Mouse (Mus musculus): Measurements from ENCODE around the gene Npnt. TPM values are rescaled to one million over a fixed set of nuclear protein-coding genes. Genes with fewer than 3 reads are reported as not detected.

Gene Npnt
- total RNA-seq, 2 experiments from 2014 or later = 65.7 to 90.7 TPM

DNA sequence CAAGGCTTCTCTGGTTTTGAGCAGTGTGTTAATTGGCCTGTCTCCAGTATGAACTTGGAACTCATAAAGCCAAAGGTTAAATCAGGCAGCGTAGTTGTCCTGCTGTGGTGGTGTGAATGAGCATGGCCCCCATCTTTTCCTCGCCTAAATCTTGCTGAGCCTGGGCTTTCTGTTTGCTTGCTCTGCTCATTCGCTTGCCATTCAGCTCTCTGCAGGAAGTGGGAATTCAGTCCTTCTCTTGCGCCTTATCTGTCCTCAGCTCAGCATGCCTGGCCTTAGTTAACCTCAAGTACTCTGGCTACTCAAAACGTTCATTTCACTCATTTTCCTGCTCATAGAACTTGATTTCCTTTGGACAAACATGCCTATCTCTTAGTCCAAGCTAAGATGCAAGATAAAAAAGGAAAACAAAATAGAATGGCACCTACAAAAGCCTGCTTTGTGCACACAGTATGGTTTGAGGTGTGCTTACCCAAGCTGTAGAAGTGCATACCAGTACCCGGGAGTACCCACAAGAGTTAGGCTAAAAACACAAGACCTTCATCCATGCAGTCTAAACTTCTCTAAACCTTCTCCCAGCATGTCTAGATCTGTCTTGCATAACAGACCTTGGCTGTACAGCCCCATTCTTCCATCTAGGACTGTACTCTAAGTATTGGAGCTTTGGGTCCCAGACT, 114.8 kb downstream of the Npnt start:
- intact Hi-C loops (cut with DNase I) = no loop called here
- no peak for DNase-seq (ENCODE audit: low spot score in 2 of 2)

Other genes with a start within 250 kb of the Npnt start
- 10 to 100 TPM; 11.5 to 13.6 TPM for gene Ints12, start 141.5 kb upstream of the Npnt start, total RNA-seq (2021)
- gene Gstcd, start 141.7 kb upstream of the Npnt start, total RNA-seq (2021) = 1 to 10 TPM; 6.3 to 7.6 TPM

Measured in left cerebral cortex, postnatal 14 days (tissue).